Mouse (Mus musculus): Measurements from ENCODE around the gene Gse1.

Gene Gse1

GRCm38 (mm10) chr8:120412357-120412756, 184.1 kb downstream of the Gse1 start:
- no peaks in the 10 kb centered on the region for H3K9me3 ChIP-seq (ENCODE audit: low read length)
- H3K4me3 ChIP-seq (replicated peaks; ENCODE audit: low read length), result no peak overlapping the region
- peaks cover 43% of the 10 kb centered on the region for H3K27me3 ChIP-seq (ENCODE audit: insufficient read depth, low read length)
- no peaks in the 10 kb centered on the region for H3K36me3 ChIP-seq (ENCODE audit: insufficient read depth, low read length)
- H3K4me1 ChIP-seq (replicated peaks; ENCODE audit: low read depth, low read length), result peaks cover 77% of the 10 kb centered on the region
- TF ChIP-seq POU5F1 (IDR thresholded peaks at IDR 0.05; ENCODE audit: borderline replicate concordance, low read length), result no peak
- TF ChIP-seq CTCF (conservative IDR thresholded peaks at IDR 0.05; ENCODE audit: low read length), result no peak
- TF ChIP-seq NANOG (IDR thresholded peaks at IDR 0.05; ENCODE audit: borderline replicate concordance, low read length), result no peak

GRCm38 (mm10) chr8:120412911-120413625, 184.8 kb downstream of the Gse1 start:
- H3K36me3 ChIP-seq (ENCODE audit: insufficient read depth, low read length), result no peaks in the 10 kb centered on the region
- 0 out of 2 replicates have a peak overlapping the region, but pooled peaks have one; percentile 0 for H3K4me3 ChIP-seq (replicated peaks; ENCODE audit: low read length)
- peaks cover 43% of the 10 kb centered on the region for H3K27me3 ChIP-seq (ENCODE audit: insufficient read depth, low read length)
- TF ChIP-seq NANOG (IDR thresholded peaks at IDR 0.05; ENCODE audit: borderline replicate concordance, low read length), result no peak
- no peak for TF ChIP-seq CTCF (conservative IDR thresholded peaks at IDR 0.05; ENCODE audit: low read length)
- TF ChIP-seq POU5F1 (IDR thresholded peaks at IDR 0.05; ENCODE audit: borderline replicate concordance, low read length), result no peak
- H3K4me1 ChIP-seq (replicated peaks; ENCODE audit: low read depth, low read length), result peaks cover 77% of the 10 kb centered on the region
- H3K9me3 ChIP-seq (ENCODE audit: low read length), result no peaks in the 10 kb centered on the region

- TF ChIP-seq CTCF (conservative IDR thresholded peaks at IDR 0.05; ENCODE audit: low read length) (no peak), POU5F1 (IDR thresholded peaks at IDR 0.05; ENCODE audit: borderline replicate concordance, low read length) (no peak), NANOG (IDR thresholded peaks at IDR 0.05; ENCODE audit: borderline replicate concordance, low read length) (no peak)
- Histone ChIP-seq H3K4me1 (replicated peaks; ENCODE audit: low read depth, low read length) (peaks cover 75% of the 10 kb centered on the region), H3K36me3 (ENCODE audit: insufficient read depth, low read length) (no peaks in the 10 kb centered on the region), H3K9me3 (ENCODE audit: low read length) (no peaks in the 10 kb centered on the region), H3K4me3 (replicated peaks; ENCODE audit: low read length) (0 out of 2 replicates have a peak overlapping the region, but pooled peaks have one; percentile 0), H3K27me3 (ENCODE audit: insufficient read depth, low read length) (peaks cover 43% of the 10 kb centered on the region)
Observed at GRCm38 (mm10) chr8:120413626-120413988, 185.4 kb downstream of the Gse1 start.

GRCm38 (mm10) chr8:120414216-120414615, 186.0 kb downstream of the Gse1 start:
- Histone ChIP-seq H3K4me3 (replicated peaks; ENCODE audit: low read length) (no peak overlapping the region), H3K4me1 (replicated peaks; ENCODE audit: low read depth, low read length) (peaks cover 72% of the 10 kb centered on the region), H3K36me3 (ENCODE audit: insufficient read depth, low read length) (no peaks in the 10 kb centered on the region), H3K27me3 (ENCODE audit: insufficient read depth, low read length) (peaks cover 47% of the 10 kb centered on the region), H3K9me3 (ENCODE audit: low read length) (no peaks in the 10 kb centered on the region)
- no peak for TF ChIP-seq POU5F1 (IDR thresholded peaks at IDR 0.05; ENCODE audit: borderline replicate concordance, low read length)
- no peak for TF ChIP-seq CTCF (conservative IDR thresholded peaks at IDR 0.05; ENCODE audit: low read length)
- TF ChIP-seq NANOG (IDR thresholded peaks at IDR 0.05; ENCODE audit: borderline replicate concordance, low read length), result no peak

GRCm38 (mm10) chr8:120415474-120415873, 187.2 kb downstream of the Gse1 start:
- Histone ChIP-seq H3K9me3 (ENCODE audit: low read length) (no peaks in the 10 kb centered on the region), H3K4me1 (replicated peaks; ENCODE audit: low read depth, low read length) (peaks cover 66% of the 10 kb centered on the region), H3K36me3 (ENCODE audit: insufficient read depth, low read length) (no peaks in the 10 kb centered on the region), H3K27me3 (ENCODE audit: insufficient read depth, low read length) (peaks cover 49% of the 10 kb centered on the region), H3K4me3 (replicated peaks; ENCODE audit: low read length) (no peak overlapping the region)
- TF ChIP-seq CTCF (conservative IDR thresholded peaks at IDR 0.05; ENCODE audit: low read length), result no peak
- TF ChIP-seq POU5F1 (IDR thresholded peaks at IDR 0.05; ENCODE audit: borderline replicate concordance, low read length), result no peak
- no peak for TF ChIP-seq NANOG (IDR thresholded peaks at IDR 0.05; ENCODE audit: borderline replicate concordance, low read length)

GRCm38 (mm10) chr8:120416173-120416521, 187.9 kb downstream of the Gse1 start:
- TF ChIP-seq POU5F1 (IDR thresholded peaks at IDR 0.05; ENCODE audit: borderline replicate concordance, low read length) (no peak), CTCF (conservative IDR thresholded peaks at IDR 0.05; ENCODE audit: low read length) (no peak), NANOG (IDR thresholded peaks at IDR 0.05; ENCODE audit: borderline replicate concordance, low read length) (no peak)
- Histone ChIP-seq H3K4me1 (replicated peaks; ENCODE audit: low read depth, low read length) (peaks cover 65% of the 10 kb centered on the region), H3K27me3 (ENCODE audit: insufficient read depth, low read length) (peaks cover 44% of the 10 kb centered on the region), H3K9me3 (ENCODE audit: low read length) (no peaks in the 10 kb centered on the region), H3K36me3 (ENCODE audit: insufficient read depth, low read length) (no peaks in the 10 kb centered on the region), H3K4me3 (replicated peaks; ENCODE audit: low read length) (peak overlapping the region; percentile 71)

GRCm38 (mm10) chr8:120416522-120417394, 188.5 kb downstream of the Gse1 start:
- TF ChIP-seq NANOG (IDR thresholded peaks at IDR 0.05; ENCODE audit: borderline replicate concordance, low read length) (no peak), CTCF (conservative IDR thresholded peaks at IDR 0.05; ENCODE audit: low read length) (no peak; the same call in 1 of the 2 replicates), POU5F1 (IDR thresholded peaks at IDR 0.05; ENCODE audit: borderline replicate concordance, low read length) (no peak)
- peaks cover 44% of the 10 kb centered on the region for H3K27me3 ChIP-seq (ENCODE audit: insufficient read depth, low read length)
- no peaks in the 10 kb centered on the region for H3K9me3 ChIP-seq (ENCODE audit: low read length)
- no peaks in the 10 kb centered on the region for H3K36me3 ChIP-seq (ENCODE audit: insufficient read depth, low read length)
- peaks cover 65% of the 10 kb centered on the region for H3K4me1 ChIP-seq (replicated peaks; ENCODE audit: low read depth, low read length)
- peak overlapping the region; percentile 71 for H3K4me3 ChIP-seq (replicated peaks; ENCODE audit: low read length)

GRCm38 (mm10) chr8:120418188-120418587, 189.9 kb downstream of the Gse1 start:
- peaks cover 41% of the 10 kb centered on the region for H3K27me3 ChIP-seq (ENCODE audit: insufficient read depth, low read length)
- H3K9me3 ChIP-seq (ENCODE audit: low read length), result no peaks in the 10 kb centered on the region
- H3K36me3 ChIP-seq (ENCODE audit: insufficient read depth, low read length), result no peaks in the 10 kb centered on the region
- peaks cover 67% of the 10 kb centered on the region for H3K4me1 ChIP-seq (replicated peaks; ENCODE audit: low read depth, low read length)
- TF ChIP-seq NANOG (IDR thresholded peaks at IDR 0.05; ENCODE audit: borderline replicate concordance, low read length), result no peak
- TF ChIP-seq POU5F1 (IDR thresholded peaks at IDR 0.05; ENCODE audit: borderline replicate concordance, low read length), result no peak
- no peak for TF ChIP-seq CTCF (conservative IDR thresholded peaks at IDR 0.05; ENCODE audit: low read length)
- H3K4me3 ChIP-seq (replicated peaks; ENCODE audit: low read length), result no peak overlapping the region

Measured in E14TG2a.4 (cell line).